Mouse (Mus musculus) limb, embryonic 14.5 days (tissue): ENCODE measurements around the gene Slc16a5. TPM values are rescaled to one million over a fixed set of nuclear protein-coding genes. Genes with fewer than 3 reads are reported as not detected.

Experiments
- ATAC-seq: fragments of 200-750 bp; cut with Nextera tagmentation; 2 replicates; pipeline ENCODE4 v1.8.0; 2017; ENCODE audit warnings: low read depth, moderate number of reproducible peaks, moderate TSS enrichment; ENCODE audit not compliant: low FRiP score
- DNase-seq: peaks from one replicate; pipeline ENCODE4 v3.0.0-alpha.2; 2015; ENCODE audit warnings: low spot score
- H3K27ac ChIP-seq: fragments of 300-500 bp; sonication (generic); replicated peaks from 2 replicates; pipeline ENCODE4 v1.5.1; 2014; ENCODE audit warnings: low read depth, mild to moderate bottlenecking, low read length, moderate library complexity, mixed read lengths
- H3K27me3 ChIP-seq: fragments of 300-500 bp; sonication (generic); 2 replicates; pipeline ENCODE4 v1.6.1; 2014; ENCODE audit warnings: low read length, mixed read lengths; ENCODE audit not compliant: control insufficient read depth, insufficient read depth
- H3K36me3 ChIP-seq: fragments of 300-500 bp; sonication (generic); 2 replicates; pipeline ENCODE4 v1.6.1; 2014; ENCODE audit warnings: mild to moderate bottlenecking, low read length, moderate library complexity, mixed read lengths; ENCODE audit not compliant: control insufficient read depth, insufficient read depth
- H3K4me1 ChIP-seq: fragments of 300-500 bp; sonication (generic); 2 replicates; pipeline ENCODE4 v1.6.1; 2014; ENCODE audit warnings: antibody characterized with exemption, low read length, mixed read lengths; ENCODE audit not compliant: control insufficient read depth, insufficient read depth
- H3K4me2 ChIP-seq: fragments of 300-500 bp; sonication (generic); replicated peaks from 2 replicates; pipeline ENCODE4 v1.6.1; 2014; ENCODE audit warnings: low read depth, mild to moderate bottlenecking, low read length, moderate library complexity; ENCODE audit not compliant: severe bottlenecking
- H3K4me3 ChIP-seq: fragments of 300-500 bp; sonication (generic); replicated peaks from 2 replicates; pipeline ENCODE4 v1.5.1; 2014; ENCODE audit warnings: low read length
- H3K9ac ChIP-seq: fragments of 300-500 bp; sonication (generic); 2 replicates; pipeline ENCODE4 v1.6.1; 2014; ENCODE audit warnings: mild to moderate bottlenecking, low read depth, low read length, moderate library complexity; ENCODE audit not compliant: severe bottlenecking
- H3K9me3 ChIP-seq: fragments of 300-500 bp; sonication (generic); 2 replicates; pipeline ENCODE4 v1.6.1; 2016; ENCODE audit warnings: low read length; ENCODE audit not compliant: control insufficient read depth
- POLR2A ChIP-seq: fragments of 200-500 bp; IDR thresholded peaks from 2 replicates; pipeline ENCODE4 v1.8.0; 2012; ENCODE audit warnings: inconsistent platforms, mild to moderate bottlenecking, moderate library complexity, borderline replicate concordance; ENCODE audit not compliant: insufficient read depth, insufficient read length; ENCODE audit errors: extremely low read depth
- WGBS: fragments of 180-500 bp; shearing (Covaris S2); extraction: QIAGEN DNeasy Blood & Tissue Kit; methylation state at CpG from one replicate; pipeline ENCODE4 v1.1.7; 2014; 5-methylcytosine and 5-hydroxymethylcytosine counted together
- polyA plus RNA-seq, 2 experiments: library from polyadenylated mRNA; depleted of rRNA in 1 of 2; stranded (reverse) in 1 of 2; unstranded in 1 of 2; fragments of >200 nt; fragmentation: Nextera tagmentation in 1 of 2; extraction: Ambion mirVana in 1 of 2; gene quantifications; 2 replicates each; pipeline versions ENCODE4 v1.2.1 to v1.2.3; 2012 to 2014

Gene Slc16a5
- polyA plus RNA-seq, 2 experiments: 0.04 TPM; not detected in 1

GRCm38 (mm10) chr11:115502636-115503035 lies 40.4 kb downstream of the Slc16a5 start:
- Histone ChIP-seq H3K27me3 (no peaks in the 10 kb centered on the region), H3K4me3 (no peak overlapping the region), H3K4me2 (no peak overlapping the region), H3K9ac (no peak overlapping the region), H3K4me1 (no peaks in the 10 kb centered on the region), H3K36me3 (peaks cover 53% of the 10 kb centered on the region), H3K9me3 (no peaks in the 10 kb centered on the region), H3K27ac (no peak overlapping the region)
- ATAC-seq: no peak
- no peak for DNase-seq
- WGBS: 87% methylated on average over 6 of the region's 6 CpGs
- no peak for TF ChIP-seq POLR2A

DNA sequence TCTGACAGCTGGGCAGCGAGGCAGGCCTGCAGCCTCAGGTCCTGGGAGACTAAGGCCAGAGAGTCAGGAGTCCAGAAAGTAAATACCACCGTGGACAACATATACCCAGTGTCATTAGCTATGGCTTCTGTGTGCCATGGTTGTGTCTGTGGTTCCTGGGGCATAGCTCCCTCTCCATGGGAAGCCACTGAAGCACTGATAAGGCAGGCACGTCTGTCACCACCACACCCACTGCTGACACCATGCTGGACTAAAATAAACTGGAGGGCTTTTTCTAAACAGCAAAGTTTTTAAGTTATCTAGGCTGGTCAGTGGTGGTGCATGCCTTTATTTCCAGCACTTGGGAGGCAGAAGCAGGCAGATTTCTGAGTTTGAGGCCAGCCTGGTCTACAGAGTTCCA lies 44.3 kb downstream of the Slc16a5 start:
- peaks cover 15% of the 10 kb centered on the region for H3K36me3 ChIP-seq
- no peak for ATAC-seq
- no peak for TF ChIP-seq POLR2A

DNA sequence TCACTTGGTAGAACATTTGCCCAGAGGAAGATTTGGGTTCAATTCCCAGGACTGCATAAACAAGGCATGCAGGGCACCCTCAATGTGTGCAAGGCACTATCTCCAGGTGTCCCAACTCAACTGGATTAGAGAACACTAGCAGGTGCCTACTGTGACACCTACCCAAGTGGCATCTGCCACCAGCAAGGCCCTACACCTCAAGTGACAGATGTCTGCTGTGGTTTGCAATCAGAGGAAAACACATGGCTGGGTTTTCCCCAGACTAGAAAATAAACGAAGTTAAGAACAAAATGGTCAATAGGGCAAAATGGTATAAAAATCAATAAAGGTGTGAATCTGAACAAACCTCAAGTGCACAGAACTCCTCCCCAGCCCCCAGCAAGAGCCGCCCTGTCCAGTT lies 45.8 kb downstream of the Slc16a5 start:
- H3K4me3 ChIP-seq: no peak overlapping the region
- no peak for DNase-seq
- peaks cover 3% of the 10 kb centered on the region; the same call in 1 of the 2 replicates for H3K36me3 ChIP-seq
- H3K27ac ChIP-seq: no peak overlapping the region
- WGBS: 82% methylated on average over 2 of the region's 2 CpGs
- H3K4me2 ChIP-seq: no peak overlapping the region
- H3K27me3 ChIP-seq: no peaks in the 10 kb centered on the region
- H3K9me3 ChIP-seq: no peaks in the 10 kb centered on the region
- no peak for ATAC-seq
- TF ChIP-seq POLR2A: no peak
- H3K4me1 ChIP-seq: peaks cover 32% of the 10 kb centered on the region
- no peak overlapping the region for H3K9ac ChIP-seq

More for the DNA sequence above, 44.3 kb downstream of the Slc16a5 start:
- H3K27me3 ChIP-seq: no peaks in the 10 kb centered on the region
- H3K4me1 ChIP-seq: peaks cover 18% of the 10 kb centered on the region
- H3K4me3 ChIP-seq: no peak overlapping the region
- no peaks in the 10 kb centered on the region for H3K9me3 ChIP-seq
- WGBS: 78% methylated on average over 3 of the region's 3 CpGs
- DNase-seq: no peak
- no peak overlapping the region for H3K9ac ChIP-seq
- H3K27ac ChIP-seq: no peak overlapping the region
- no peak overlapping the region for H3K4me2 ChIP-seq

DNA sequence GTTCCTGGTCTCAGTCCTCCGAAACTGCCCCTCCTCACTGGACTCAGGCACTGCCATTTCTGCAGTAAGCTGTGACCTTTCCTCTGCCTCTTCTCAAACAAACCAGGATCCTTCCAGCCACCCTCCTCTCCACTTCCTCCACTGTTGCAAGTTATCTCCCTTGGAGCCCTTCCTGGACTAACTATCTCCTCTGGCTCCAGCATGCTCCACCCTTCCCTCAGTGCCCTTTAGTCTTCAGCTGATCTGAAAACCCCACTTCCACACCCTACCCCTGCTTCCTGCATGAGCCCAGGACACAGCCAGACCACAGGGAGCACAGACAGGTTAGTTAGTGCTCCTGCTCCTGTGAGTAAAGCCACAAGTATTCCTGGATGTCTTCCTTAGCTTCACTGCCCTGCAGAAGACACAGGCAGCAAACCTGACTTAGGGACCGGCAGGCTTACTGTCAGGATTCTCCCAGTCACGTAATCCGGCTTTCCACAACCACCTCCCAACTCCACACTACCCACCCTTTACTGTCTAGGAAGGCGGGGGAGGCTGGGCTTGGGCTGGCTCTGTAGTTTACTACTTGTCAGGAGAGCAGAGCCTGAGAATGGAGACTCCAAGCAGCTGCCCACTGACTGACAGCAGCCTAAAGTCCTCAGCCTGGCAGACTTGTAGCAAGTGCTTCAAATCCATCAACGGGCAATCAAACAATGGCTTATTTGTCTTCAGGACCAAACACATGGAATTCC lies 47.7 kb downstream of the Slc16a5 start:
- H3K9ac ChIP-seq: 0 out of 2 replicates have a peak overlapping the region, but pooled peaks have one; percentile 31
- H3K4me3 ChIP-seq: 0 out of 2 replicates have a peak overlapping the region, but pooled peaks have one; percentile 1
- no peak for TF ChIP-seq POLR2A
- H3K36me3 ChIP-seq: no peaks in the 10 kb centered on the region
- H3K4me2 ChIP-seq: peak overlapping the region; percentile 23; the same call in 1 of the 2 replicates
- peaks cover 32% of the 10 kb centered on the region for H3K4me1 ChIP-seq
- no peaks in the 10 kb centered on the region for H3K27me3 ChIP-seq
- DNase-seq: no peak
- WGBS: 44% methylated on average over 6 of the region's 6 CpGs
- no peak for ATAC-seq
- H3K27ac ChIP-seq: 0 out of 2 replicates have a peak overlapping the region, but pooled peaks have one; percentile 19
- H3K9me3 ChIP-seq: no peaks in the 10 kb centered on the region

DNA sequence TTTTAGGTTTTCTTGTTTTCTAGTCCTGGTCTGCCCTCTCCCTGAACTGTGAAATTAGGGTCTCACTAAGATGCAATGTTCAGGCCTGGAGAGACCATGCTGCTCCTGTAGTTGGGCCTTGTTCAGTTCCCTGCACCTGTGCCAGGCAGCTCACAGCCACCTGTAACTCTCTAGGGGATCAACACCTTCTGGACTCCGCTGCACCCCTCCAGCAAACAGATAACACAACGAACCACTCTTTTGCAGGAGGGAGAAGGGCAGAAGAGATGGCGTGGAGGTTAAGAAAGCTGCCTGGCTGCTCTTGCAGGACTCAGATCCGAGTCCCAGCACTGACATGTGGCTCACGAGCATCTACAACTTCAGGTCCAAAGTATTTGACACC lies 48.2 kb downstream of the Slc16a5 start:
- no peak for TF ChIP-seq POLR2A

More for the DNA sequence above, 48.2 kb downstream of the Slc16a5 start:
- no peaks in the 10 kb centered on the region for H3K9me3 ChIP-seq
- H3K27ac ChIP-seq: 0 out of 2 replicates have a peak overlapping the region, but pooled peaks have one; percentile 19
- ATAC-seq (no peak), DNase-seq (no peak)
- no peaks in the 10 kb centered on the region for H3K27me3 ChIP-seq
- WGBS: 48% methylated on average over 5 of the region's 5 CpGs
- 0 out of 2 replicates have a peak overlapping the region, but pooled peaks have one; percentile 31 for H3K9ac ChIP-seq
- no peaks in the 10 kb centered on the region for H3K36me3 ChIP-seq
- H3K4me1 ChIP-seq: peaks cover 32% of the 10 kb centered on the region
- 0 out of 2 replicates have a peak overlapping the region, but pooled peaks have one; percentile 81 for H3K4me2 ChIP-seq
- H3K4me3 ChIP-seq: 0 out of 2 replicates have a peak overlapping the region, but pooled peaks have one; percentile 1
